Mouse (Mus musculus) embryo, embryonic 10.5 days (tissue): Measurements from ENCODE around the gene Wfdc6b.
A peak's percentile ranks its signal among the peaks of the same experiment; 100 is the strongest.
"Not testable (repeated sequence)": the region's sequence is repeated elsewhere in the genome, so short reads cannot be mapped to it uniquely, and the experiment has no call there.

Experiments used
- DNase-seq: peaks from one replicate; pipeline ENCODE4 v3.0.0-alpha.2; 2015; ENCODE audit warnings: low spot score

Wfdc6b gene

DNA sequence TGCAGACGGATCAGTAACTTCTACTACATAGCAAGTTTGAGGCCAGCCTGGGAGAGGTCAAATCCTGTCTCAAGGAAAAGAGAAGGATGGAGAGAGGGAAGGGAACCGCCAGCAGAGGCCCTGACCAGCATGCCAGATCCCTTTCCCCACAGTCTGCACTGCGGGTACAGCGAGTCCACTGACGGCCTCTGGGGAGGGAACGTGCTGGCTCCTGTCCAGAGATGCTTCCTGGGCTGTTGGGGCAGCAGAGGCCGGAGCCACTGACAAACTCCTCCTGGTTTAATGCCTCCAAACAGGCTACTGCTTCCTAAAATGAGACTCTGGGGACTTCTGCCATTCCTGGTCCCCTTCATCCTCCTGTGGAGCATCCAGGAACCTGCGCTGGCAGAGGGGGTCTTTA, at the start of gene Wfdc6b, which contains the start of gene Wfdc8:
Wfdc6b (plus strand) TSS at position 52 of the 400 bp plus-strand sequence.
Wfdc8 (minus strand) TSS at position 156 of the 400 bp plus-strand sequence.
- DNase-seq = not testable (repeated sequence)

DNA sequence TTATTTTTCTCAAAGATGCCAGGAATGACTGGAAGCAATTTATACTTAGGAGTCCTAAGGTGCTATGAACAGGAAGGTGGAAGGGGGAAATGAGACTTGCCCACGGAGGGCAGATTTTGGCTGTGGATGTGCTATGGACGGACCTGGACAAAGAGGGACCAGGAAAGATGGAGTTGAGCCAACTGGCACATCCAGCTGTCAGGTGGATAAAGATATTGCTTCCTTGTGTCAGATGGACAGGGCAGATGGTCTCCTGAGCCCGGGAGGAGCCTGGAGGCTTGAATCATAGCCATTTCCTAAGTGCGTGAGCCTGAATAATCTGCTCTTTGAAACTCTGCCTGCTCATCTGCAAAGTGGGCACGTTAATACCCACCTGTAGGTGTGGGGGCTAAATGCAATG, 49.0 kb upstream of the Wfdc6b start:
- DNase-seq = no peak

DNA sequence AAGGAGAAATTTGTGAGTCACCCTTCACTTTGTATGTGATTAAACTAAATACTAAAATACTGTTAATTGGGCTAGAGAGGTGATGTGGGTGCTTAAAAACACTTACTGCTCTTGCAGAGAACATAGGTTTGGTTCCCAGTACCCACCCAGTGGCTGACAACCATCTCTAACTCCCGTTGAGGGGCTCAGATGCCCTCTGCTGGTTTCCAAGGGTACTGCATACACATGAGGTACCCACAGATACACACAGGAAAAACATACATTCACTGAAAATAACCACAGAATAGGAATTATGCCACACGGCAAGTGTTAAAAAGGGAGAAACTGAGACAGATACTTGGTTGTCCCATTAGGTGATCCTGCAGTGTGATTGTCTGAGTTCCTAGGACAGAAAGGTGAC, 46.3 kb upstream of the Wfdc6b start:
- no peak for DNase-seq

- DNase-seq = no peak
Measured at GRCm38 (mm10) chr2:164567460-164567859, 45.9 kb upstream of the Wfdc6b start.

GRCm38 (mm10) chr2:164573359-164573758, 40.0 kb upstream of the Wfdc6b start, which contains the start of gene Spint3:
Spint3 (minus strand) TSS chr2:164573459.
- DNase-seq = not testable (repeated sequence)

- not testable (repeated sequence) for DNase-seq
Measured at GRCm38 (mm10) chr2:164585025-164585725, 28.1 kb upstream of the Wfdc6b start, which contains the start of gene Wfdc6a. Wfdc6a (minus strand) TSS chr2:164585447.

DNA sequence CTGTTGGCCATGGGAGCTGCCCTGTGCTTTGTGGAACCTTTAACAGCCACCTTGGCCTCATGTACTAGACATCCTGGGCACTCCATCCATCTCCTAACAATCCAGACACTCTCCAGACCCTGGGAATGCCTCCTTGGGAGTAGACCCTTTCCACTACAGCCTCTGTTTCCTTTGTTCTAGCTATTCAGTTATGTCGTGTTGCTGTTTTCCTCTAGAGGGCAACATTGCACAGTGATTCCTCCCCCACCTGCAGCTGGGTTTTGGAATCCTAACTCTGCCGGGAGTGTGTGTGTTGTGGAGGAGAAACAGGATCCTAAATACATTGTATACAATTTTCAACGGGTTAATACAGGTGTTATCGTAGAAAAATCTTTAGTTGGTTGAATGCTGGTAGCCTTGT, 21.3 kb upstream of the Wfdc6b start:
- DNase-seq = peak; percentile 84

DNA sequence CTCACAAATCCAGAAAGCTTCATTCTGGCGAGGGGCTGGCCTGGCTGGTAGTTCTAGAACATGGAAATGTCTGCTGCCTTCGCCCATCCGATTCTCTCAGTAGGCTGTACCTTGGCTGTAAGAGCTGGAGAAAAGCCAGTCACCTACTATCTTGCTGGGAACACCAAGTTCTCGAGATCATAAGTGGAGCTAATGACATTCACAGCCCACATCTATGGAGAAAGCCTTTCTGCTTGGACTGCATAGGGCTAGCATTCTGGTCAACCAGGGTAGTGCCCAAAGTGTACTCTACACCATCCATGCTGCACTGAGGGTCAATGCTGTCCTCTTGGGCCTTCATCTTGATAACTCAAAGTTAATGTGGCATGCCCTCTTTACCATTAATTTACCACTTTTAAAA, 19.8 kb upstream of the Wfdc6b start, which contains the start of gene Eppin:
Eppin (minus strand) TSS at position 101 of the 400 bp plus-strand sequence.
- no peak for DNase-seq

- no peak for DNase-seq
Measured at GRCm38 (mm10) chr2:164600179-164600578, 13.1 kb upstream of the Wfdc6b start.

DNA sequence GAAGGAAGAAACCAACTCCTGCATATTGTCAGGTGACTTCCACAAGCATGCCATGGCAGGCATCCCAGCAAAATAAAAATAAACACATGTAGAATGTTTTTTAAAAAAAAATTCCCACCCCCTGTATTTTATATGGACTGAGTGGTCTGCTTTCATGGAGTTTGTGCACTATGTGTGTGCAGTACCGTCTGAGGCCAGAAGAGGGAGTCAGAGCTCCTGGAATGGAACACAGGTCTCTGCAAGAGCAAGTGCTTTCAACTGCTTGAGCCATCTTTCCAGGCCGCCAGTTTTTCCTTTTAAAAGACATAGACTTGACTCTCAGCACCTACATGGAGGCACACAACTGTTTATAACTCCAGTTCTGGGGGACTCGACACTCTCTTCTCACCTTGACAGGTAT, 9.8 kb upstream of the Wfdc6b start:
- DNase-seq = no peak

DNA sequence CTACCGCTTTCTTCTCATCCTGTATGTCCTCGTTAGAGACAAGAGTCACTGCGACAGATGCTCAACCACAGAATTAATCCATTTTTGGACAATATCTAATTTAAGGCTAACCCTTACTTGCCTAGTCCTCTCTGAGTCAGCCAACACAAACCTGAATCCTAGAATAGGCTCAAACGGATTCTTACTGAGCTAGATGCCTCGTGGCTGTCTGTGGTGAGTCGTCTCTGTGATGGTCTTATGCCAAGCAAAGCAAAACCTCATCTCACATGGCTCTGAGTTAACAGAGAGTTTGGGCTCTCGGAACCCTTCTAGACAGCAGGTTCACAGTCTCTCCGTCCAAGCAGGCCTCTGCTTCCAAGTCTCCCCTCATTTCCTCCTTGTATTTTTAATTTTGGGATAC, 8.9 kb upstream of the Wfdc6b start:
- DNase-seq = no peak

- DNase-seq = no peak
Measured at GRCm38 (mm10) chr2:164608781-164609180, 4.5 kb upstream of the Wfdc6b start.

DNA sequence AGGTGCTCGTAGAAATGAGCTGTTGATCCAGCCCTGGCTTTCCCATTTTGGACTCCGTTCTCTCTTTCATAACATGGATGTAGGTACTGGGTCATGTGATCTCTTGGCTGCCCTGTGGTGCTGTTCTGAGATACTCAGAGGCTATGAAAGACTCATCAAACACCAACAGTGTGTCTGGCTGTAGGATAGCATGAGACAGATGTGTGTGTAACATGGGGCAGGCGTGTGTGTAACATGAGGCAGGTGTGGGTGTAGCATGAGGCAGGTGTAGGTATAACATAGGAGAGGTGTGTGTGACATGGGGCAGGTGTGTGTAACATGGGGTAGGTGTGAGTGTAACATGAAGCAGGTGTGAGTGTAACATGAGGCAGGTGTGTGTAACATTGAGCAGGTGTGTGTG, 2.1 kb downstream of the Wfdc6b start:
- DNase-seq = no peak

DNA sequence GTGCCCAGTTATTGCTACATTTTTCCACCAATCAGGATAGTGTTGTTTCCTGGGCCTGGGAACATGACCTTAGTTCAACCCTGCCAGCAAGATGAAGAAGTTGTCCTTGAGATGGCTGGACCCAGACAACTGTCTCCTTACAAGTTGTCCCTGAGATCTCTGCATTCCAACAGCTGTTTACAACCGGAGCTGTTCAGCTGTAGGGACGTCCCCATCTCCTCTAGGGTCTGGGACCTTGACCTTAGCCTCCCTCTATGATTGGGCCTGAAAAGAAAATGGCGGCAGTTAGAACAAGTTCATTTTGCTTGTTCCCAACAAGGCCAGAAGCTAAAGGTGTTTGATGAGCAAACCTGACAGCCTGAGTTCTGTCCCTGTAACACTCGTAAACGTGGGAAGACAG, 5.7 kb downstream of the Wfdc6b start:
- DNase-seq = no peak

DNA sequence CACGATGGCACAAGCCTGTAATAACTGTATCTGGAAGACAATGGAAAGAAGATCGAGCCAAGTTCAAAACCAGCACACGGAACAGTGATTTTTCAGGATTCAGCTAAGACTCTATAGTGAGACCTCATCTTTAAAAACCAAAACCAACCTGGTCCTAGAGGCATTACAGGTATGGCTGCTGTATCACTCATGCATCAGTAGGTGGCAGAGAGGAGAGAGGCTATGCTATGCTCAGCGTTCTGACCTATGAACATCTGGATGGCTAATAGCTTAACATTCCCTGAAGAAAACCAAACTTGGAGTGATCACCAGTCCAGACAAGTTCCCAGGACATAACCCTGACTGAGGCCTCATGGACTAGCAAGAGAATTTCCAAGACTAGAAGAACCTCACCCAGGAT, 8.5 kb downstream of the Wfdc6b start:
- no peak for DNase-seq

GRCm38 (mm10) chr2:164635266-164635665, 21.9 kb downstream of the Wfdc6b start:
- DNase-seq = peak; percentile 18

DNA sequence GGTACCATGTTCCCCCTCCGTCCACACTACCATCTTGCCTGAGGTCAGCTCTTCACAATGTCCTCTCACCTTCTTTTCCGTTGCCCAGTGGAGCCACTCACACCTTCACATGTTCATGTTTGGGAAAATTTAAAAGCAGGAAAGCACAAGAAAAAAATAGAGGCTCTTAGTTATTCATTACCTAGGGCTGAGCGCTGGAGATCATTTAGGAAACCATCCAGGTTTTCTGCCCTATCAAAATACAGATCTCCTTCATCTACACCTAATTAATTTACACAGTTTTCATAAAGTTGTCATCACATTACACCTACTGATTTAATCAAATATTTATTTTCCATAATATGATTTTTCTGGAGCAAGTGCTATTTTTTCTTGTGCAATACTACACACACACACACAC, 25.4 kb downstream of the Wfdc6b start, which contains the start of gene Wfdc16:
Wfdc16 (minus strand) TSS at position 101 of the 400 bp plus-strand sequence.
- DNase-seq = no peak

GRCm38 (mm10) chr2:164641129-164641528, 27.8 kb downstream of the Wfdc6b start:
- no peak for DNase-seq

GRCm38 (mm10) chr2:164641881-164642673, 28.8 kb downstream of the Wfdc6b start:
- DNase-seq = no peak

DNA sequence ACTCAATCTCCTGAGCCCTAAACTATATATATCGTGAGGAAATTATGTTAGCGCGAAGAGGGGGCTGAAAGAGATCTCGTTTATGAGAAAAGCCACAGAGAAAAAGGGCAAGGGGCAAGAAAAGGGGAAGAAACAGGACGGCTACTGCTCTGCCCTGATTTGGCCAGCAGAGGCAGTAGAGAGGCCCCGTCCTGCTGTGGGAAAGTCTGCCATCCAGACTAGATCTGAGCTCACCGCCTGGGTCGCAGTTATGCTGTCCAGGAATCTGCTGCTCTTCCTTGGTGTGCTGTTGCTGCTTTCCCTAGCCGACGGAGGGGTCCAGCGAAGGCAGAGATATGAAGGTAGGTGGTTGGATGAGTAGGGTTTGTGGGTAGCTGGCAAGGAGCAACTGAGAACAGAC, 42.5 kb downstream of the Wfdc6b start, which contains the start of gene Wfdc10:
Wfdc10 (plus strand) TSS at position 189 of the 400 bp plus-strand sequence.
- peak; percentile 78 for DNase-seq

DNA sequence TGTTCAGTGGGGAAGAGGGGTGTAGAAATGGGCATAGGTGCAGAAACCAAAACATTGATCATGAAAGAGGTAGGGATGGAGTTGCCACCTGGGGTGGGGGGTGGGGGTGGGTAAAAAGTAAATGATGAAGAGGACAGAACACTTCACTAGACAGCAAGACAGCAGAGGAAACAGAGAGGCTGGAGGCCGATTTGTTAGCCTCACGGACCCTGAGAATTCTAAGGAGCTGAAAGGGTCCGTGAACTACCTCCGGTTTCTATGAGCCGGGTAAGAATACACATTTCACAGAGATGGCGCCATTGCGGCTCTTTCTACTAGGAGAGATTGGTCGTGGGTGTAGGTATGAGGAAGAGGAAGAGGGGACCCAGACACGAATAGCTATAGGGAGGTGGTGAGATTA, 43.2 kb downstream of the Wfdc6b start, which contains the start of gene Wfdc9:
Wfdc9 (minus strand) TSS at position 101 of the 400 bp plus-strand sequence.
- no peak for DNase-seq

GRCm38 (mm10) chr2:164664851-164665250, 51.5 kb downstream of the Wfdc6b start:
- no peak for DNase-seq
